Mouse (Mus musculus) adrenal gland, postnatal 25 days (tissue): ENCODE data around the gene Gpr65. TPM values are rescaled to one million over a fixed set of nuclear protein-coding genes. Genes with fewer than 3 reads are reported as not detected.
A peak's percentile ranks its signal among the peaks of the same experiment; 100 is the strongest.
"Not testable (repeated sequence)": the region's sequence is repeated elsewhere in the genome, so short reads cannot be mapped to it uniquely, and the experiment has no call there.

Source experiments
- DNase-seq: peaks from one replicate; pipeline ENCODE4 v3.0.0; 2021; ENCODE audit warnings: mixed read lengths
- total RNA-seq: library from RNA; stranded (reverse); gene quantifications from 2 replicates; pipeline ENCODE4 v1.2.3, GENCODE M21; 2021

The Gpr65 gene
- total RNA-seq, 1 experiment from 2014 or later, result 0.82 TPM

DNA sequence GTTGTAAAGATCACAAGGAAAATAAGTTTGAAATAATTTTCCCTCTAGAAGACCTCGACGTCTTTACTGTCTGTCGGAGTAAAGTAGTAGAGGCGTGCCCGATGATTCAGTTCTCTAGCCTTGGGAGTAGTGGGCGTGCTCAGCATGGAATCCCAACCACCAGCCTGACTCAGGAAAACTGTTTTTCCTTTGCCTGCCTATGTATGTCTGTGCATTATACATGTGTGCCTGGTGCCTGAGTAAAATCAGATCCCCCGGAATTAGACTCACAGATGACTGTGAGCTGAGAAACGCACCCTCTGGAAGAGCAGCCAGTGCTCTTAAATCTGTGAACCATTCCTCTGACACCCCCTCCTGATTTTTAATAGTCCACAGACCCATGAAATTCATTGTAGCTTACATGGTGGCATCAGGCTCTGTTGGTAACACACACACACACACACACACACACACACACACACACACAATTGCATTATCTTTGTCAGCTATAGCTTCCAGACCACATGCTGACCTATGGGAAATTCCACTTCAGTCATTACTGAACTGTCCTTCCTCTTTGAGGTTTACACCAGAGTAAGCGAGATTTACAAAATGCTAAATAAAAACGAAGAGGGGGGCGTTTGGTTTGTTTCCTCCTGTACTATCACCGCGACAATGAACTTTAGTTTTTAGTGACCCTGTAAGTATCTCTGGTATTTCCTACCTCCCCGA lies 14.5 kb downstream of the Gpr65 start:
- peak; percentile 41 for DNase-seq

- DNase-seq, result no peak
Measured at GRCm38 (mm10) chr12:98283487-98283860, 15.0 kb downstream of the Gpr65 start.

DNA sequence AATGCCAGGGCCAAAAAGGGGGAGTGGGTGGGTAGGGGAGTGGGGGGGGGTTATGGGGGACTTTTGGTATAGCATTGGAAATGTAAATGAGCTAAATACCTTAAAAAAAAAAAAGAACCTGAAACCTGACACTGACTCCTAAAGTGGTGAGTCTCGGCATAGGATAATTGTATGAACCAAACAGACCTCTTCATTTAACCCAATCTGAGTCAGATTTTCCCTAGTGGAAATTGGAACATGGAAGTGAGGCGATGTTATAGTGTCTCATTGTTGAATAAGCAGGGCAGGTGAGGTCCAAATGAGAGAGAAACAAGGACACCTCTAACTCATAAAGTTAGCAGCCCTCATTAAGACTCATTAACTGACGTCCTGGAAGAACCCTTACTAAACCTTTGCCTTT lies 16.0 kb downstream of the Gpr65 start:
- DNase-seq, result no peak

GRCm38 (mm10) chr12:98290475-98290874 lies 22.0 kb downstream of the Gpr65 start:
- DNase-seq, result no peak

DNA sequence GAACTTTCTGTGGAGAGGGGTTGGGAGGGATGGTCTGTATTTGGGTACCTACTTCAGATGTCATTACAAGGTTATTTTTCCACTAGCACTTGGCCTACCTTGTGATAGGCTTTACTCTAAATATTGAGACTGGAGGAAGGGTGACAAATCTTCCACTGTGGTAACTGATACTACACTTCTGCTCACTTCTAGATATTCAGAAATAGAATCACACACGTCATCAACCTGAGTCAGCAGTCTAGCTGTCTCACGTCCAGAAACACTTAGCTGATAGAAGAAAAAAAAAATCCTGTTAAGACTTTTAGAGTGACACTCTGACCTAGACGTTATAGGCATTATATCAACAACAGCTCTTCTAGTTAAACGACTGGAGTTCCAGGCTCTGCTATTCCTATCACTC lies 23.8 kb downstream of the Gpr65 start:
- no peak for DNase-seq

- DNase-seq, result no peak
Measured at GRCm38 (mm10) chr12:98294241-98294640, 25.8 kb downstream of the Gpr65 start.

DNA sequence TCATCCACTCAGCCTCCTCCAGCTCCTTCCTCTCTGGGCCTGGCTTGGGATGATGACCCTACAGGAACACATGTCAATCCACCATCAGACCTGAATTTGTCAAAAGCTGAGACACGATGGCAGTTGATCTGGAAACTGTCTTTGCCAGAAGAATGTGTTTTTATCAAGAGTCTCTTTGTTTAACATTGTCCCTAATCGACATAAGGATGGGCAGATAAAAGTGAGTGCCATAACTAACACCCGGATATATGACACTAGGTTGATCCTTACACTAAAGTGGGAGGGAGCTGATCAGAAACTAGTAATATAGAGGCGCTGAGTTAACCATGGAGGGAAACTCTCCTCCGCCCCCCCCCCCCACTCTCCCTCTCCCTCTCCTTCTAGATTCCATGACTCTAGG lies 33.5 kb downstream of the Gpr65 start:
- DNase-seq, result no peak

DNA sequence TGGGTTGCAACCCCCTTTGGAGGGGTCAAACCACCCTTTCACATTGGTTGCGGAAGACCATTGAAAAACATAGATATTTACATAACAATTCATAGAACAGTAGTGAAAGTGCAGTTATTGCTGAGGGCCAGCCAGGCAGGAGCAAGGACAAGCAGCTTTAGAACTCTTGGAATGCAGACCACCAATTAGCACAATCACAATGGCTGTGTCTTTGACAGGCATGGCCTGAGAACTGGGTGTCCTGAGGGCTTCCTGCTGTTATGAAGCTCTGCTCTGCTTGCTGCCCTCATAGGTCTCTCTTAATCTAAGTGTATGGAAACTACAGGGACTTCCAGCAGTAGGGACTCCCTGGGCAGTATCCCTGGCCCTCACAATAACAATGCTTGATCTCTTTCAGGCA lies 34.6 kb downstream of the Gpr65 start:
- no peak for DNase-seq

GRCm38 (mm10) chr12:98307179-98307915 lies 38.9 kb downstream of the Gpr65 start:
- no peak for DNase-seq

DNA sequence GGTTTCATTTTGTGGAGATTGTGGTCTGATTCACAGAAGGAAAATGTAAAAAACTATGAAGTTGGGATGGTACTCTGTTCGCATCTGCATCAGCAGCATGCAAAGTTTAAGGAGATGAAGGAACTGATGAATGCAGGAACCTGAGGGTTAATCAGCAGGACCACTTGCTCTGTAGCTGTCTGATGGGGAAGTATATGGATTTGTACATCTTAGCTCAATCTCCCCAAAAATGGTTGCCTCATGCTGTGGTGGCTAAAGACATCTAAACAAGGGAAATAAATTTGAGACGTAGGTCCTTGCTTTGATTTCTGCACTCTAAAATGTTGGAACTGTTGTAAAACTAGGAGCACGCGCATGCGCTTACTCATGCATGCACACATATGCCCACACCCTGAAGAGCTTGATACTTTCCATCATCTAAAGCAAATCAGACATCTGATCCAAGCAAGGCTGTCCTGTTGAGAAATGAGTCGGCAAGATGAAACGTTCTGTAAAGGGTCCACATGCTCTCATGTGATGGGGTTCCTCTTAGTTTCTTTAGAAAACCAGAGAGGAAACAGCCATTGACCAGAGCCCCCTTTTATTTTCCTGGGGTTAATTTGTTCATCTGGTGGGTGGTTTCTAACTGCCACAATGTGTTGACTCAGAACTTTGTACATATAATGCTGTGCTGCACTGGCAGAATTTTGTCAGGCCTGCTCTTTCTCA lies 43.1 kb downstream of the Gpr65 start:
- DNase-seq, result no peak

DNA sequence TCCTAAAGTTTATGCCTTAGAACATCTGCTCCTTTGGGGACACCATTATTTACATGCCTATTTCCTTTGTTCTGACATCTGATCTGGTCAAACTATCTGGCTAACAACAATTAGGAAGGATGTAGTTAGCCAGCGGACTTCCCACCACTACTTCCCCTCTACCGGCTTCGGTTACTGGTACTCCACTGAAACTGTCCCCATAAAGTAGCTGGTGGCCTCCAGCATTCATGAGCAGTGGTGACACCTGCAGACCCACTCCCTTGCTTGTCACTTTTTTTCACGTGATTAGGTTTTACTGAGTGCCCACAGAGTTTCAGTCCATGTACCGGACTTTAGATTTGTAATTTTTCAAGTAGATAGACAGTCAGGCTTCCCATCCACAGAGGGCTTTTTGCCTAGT lies 47.5 kb downstream of the Gpr65 start:
- DNase-seq, result no peak

DNA sequence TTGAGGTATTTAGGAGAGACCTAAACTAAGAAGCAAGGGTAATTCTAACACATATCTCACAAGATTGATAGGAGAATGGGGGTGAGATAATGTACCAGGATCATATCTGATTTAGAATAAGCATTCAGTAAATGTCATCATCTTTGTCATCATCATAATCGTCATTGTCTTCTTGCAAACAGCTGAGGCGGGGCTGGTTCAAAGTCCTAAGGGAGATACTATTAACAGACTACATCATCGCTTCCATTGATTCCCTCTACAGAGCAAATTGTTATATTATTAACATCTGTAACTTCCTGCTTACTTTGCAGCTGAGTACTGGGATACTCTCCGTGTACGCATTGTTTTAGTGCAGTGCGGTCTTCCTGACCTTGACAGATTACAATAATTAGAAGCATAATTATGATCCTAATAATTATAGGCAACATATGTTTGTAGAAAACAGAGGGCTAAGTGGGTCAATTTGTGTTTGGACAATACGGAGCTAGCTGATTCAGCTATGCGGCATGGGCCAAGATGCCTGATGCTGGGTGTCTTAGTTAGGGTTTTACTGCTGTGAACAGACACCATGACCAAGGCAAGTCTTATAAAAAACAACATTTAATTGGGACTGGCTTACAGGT lies 49.4 kb downstream of the Gpr65 start:
- no peak for DNase-seq

DNA sequence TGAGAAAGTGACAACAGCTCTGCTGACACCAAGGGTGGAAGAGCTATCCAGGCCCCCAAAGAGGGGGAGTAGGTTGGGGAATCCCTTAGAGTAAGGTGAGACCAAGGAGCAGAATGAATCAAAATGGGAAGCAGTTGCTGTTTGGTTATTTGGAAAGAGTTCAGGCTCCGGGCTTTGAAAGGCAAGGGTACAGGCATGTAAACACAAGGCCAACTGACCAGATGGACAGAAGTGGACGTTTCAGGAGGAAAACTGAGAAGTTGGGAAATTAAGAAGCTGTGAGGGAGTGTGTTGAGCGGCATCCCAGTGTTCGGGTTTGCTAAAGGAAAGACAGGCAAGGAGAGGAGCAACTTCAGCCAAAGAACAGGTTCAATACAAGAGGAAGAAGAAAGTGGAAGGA lies 54.0 kb downstream of the Gpr65 start:
- no peak for DNase-seq

DNA sequence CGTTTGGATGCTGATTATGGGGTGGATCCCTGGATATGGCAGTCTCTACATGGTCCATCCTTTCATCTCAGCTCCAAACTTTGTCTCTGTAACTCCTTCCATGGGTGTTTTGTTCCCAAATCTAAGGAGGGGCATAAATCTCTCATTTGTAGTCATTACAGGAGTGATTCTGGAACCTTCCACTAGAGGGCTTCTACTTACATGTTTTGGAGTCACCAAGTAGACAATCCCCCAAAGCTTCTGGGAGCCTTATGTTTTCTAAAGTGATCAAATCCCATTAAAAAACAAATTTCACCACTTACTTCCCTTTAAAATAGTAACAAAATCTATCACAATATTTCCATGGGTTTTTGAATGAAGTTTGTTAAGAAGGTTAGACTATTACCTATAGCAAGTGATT lies 55.7 kb downstream of the Gpr65 start:
- DNase-seq, result not testable (repeated sequence)

Other genes starting within 250 kb of the Gpr65 start
- gene Galc, start 9.2 kb upstream of the Gpr65 start, total RNA-seq, result 17.6 and 18.5 TPM in 2 replicates